Mouse (Mus musculus): ENCODE data around the gene Parg. TPM values are rescaled to one million over a fixed set of nuclear protein-coding genes. Genes with fewer than 3 reads are reported as not detected.
A peak's percentile ranks its signal among the peaks of the same experiment; 100 is the strongest.

Gene Parg
- polyA plus RNA-seq, 1 experiment, result 10.5 TPM

DNA sequence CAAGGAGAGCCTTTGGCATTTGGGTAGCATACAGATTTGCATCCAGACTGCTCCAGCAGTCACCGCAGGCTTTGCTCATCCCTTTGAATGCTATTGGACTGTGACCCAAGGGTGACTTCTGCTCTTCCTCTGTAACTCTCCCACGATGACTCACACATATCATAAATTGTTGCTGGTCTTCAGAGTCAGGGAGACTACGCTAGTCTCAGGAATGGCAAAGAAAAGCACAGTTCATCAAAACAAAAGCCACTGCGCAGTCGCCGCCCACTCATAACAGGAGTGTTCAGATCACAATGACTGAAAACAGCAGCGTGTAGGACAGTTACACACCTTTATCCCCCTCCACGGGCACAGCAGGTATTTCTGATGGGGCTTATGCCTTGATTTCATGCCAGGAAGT lies 103.2 kb downstream of the Parg start:
- Histone ChIP-seq H3K27me3 (ENCODE audit: control insufficient read depth, insufficient read depth, insufficient read length) (no peaks in the 10 kb centered on the region), H3K36me3 (ENCODE audit: control insufficient read depth, insufficient read depth) (no peaks in the 10 kb centered on the region), H3K79me2 (ENCODE audit: control insufficient read depth, insufficient read depth) (no peaks in the 10 kb centered on the region), H3ac (ENCODE audit: control insufficient read depth, insufficient read length) (no peak overlapping the region), H3K4me3 (no peak overlapping the region), H3K4me2 (ENCODE audit: low read depth) (peak overlapping the region; percentile 55)
- TF ChIP-seq SRF (IDR thresholded peaks at IDR 0.05; ENCODE audit: control insufficient read depth, insufficient read length, low read depth) (no peak), MAX (IDR thresholded peaks at IDR 0.05; ENCODE audit: low read depth) (no peak), REST (IDR thresholded peaks at IDR 0.05; ENCODE audit: insufficient read depth, insufficient read length) (no peak), TCF12 (IDR thresholded peaks at IDR 0.05; ENCODE audit: insufficient read depth, poor library complexity, severe bottlenecking) (no peak), MYOG (IDR thresholded peaks at IDR 0.05; ENCODE audit: control insufficient read depth in 1 of 3, insufficient read depth in 1 of 3, insufficient read length in 2 of 3, low read depth in 2 of 3) (no peak), CEBPB (IDR thresholded peaks at IDR 0.05; ENCODE audit: insufficient read depth, poor library complexity, severe bottlenecking) (no peak), POLR2AphosphoS2 (IDR thresholded peaks at IDR 0.05; ENCODE audit: insufficient read length, low read depth) (no peak), MYOD1 (IDR thresholded peaks at IDR 0.05; ENCODE audit: control insufficient read depth in 1 of 3, insufficient read length in 2 of 3, low read depth in 2 of 3) (no peak), POLR2A (IDR thresholded peaks at IDR 0.05; ENCODE audit: insufficient read length, low read depth) (no peak), E2F4 (IDR thresholded peaks at IDR 0.05; ENCODE audit: insufficient read depth) (no peak), TCF3 (IDR thresholded peaks at IDR 0.05; ENCODE audit: insufficient read length, low read depth) (no peak), USF1 (IDR thresholded peaks at IDR 0.05; ENCODE audit: low read depth) (no peak)

DNA sequence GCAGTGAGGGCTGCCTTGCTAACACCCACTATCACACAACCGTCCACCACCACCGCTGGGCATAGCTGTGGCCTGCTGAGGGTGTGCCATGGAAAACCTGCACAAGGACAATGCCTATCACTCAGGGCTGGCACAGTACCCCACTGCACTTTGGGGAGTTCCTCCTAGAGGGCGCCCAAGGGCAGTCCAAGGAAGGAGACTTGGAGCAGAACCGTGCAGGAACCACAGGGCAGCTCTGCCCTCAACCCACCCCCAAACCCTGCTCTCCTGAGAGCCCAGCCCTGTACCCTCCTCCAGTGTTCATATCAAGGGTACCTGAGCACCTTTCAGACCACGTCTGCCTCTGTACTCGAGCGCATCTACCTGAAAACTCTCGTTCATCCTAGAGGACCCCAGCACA lies 108.1 kb downstream of the Parg start:
- no peaks in the 10 kb centered on the region for H3K79me2 ChIP-seq (ENCODE audit: control insufficient read depth, insufficient read depth)
- H3K27me3 ChIP-seq (ENCODE audit: control insufficient read depth, insufficient read depth, insufficient read length), result no peaks in the 10 kb centered on the region
- no peak overlapping the region for H3K4me2 ChIP-seq (ENCODE audit: low read depth)
- no peak overlapping the region for H3K4me3 ChIP-seq
- H3K36me3 ChIP-seq (ENCODE audit: control insufficient read depth, insufficient read depth), result no peaks in the 10 kb centered on the region
- H3ac ChIP-seq (ENCODE audit: control insufficient read depth, insufficient read length), result no peak overlapping the region
- no peak for TF ChIP-seq MYOD1 (IDR thresholded peaks at IDR 0.05; ENCODE audit: control insufficient read depth in 1 of 3, insufficient read length in 2 of 3, low read depth in 2 of 3)
- no peak for TF ChIP-seq TCF3 (IDR thresholded peaks at IDR 0.05; ENCODE audit: insufficient read length, low read depth)
- no peak for TF ChIP-seq USF1 (IDR thresholded peaks at IDR 0.05; ENCODE audit: low read depth)
- no peak for TF ChIP-seq MAX (IDR thresholded peaks at IDR 0.05; ENCODE audit: low read depth)
- no peak for TF ChIP-seq E2F4 (IDR thresholded peaks at IDR 0.05; ENCODE audit: insufficient read depth)
- no peak for TF ChIP-seq TCF12 (IDR thresholded peaks at IDR 0.05; ENCODE audit: insufficient read depth, poor library complexity, severe bottlenecking)
- no peak for TF ChIP-seq SRF (IDR thresholded peaks at IDR 0.05; ENCODE audit: control insufficient read depth, insufficient read length, low read depth)
- no peak for TF ChIP-seq POLR2AphosphoS2 (IDR thresholded peaks at IDR 0.05; ENCODE audit: insufficient read length, low read depth)
- TF ChIP-seq REST (IDR thresholded peaks at IDR 0.05; ENCODE audit: insufficient read depth, insufficient read length), result no peak
- TF ChIP-seq CEBPB (IDR thresholded peaks at IDR 0.05; ENCODE audit: insufficient read depth, poor library complexity, severe bottlenecking), result no peak
- TF ChIP-seq POLR2A (IDR thresholded peaks at IDR 0.05; ENCODE audit: insufficient read length, low read depth), result no peak
- TF ChIP-seq MYOG (IDR thresholded peaks at IDR 0.05; ENCODE audit: control insufficient read depth in 1 of 3, insufficient read depth in 1 of 3, insufficient read length in 2 of 3, low read depth in 2 of 3), result no peak

DNA sequence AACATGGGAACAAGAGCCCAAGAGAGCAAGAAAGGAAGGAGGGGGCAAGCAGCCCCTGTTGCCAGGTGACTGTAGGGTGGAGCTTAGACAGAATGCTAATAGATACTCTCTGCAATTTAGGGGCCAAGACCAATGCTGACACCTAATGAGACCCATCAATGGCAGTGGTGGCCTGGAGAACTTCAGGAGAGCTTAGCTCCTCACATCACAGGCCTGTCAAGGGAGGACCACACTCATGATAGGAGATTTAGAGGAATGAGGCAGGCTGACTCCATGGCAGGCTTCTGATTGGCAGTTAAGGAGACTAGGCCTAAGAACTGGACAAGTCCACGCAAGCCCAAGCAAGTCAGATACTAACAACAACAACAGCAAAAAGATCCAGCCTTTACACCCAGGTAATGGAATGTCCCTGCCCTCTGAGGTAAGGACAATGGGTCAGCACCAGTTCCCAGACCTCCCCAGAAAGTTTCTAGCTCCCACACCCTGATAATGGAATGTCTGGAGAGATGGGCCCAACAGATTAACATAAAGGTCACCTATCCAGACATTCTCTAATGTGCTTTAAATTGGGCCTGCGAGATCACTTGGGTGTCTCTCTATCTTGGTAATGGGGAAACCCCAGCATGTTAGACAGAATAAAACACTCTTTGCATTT lies 109.8 kb downstream of the Parg start:
- Histone ChIP-seq H3K79me2 (ENCODE audit: control insufficient read depth, insufficient read depth) (no peaks in the 10 kb centered on the region), H3K4me3 (no peak overlapping the region), H3K27me3 (ENCODE audit: control insufficient read depth, insufficient read depth, insufficient read length) (no peaks in the 10 kb centered on the region), H3K4me2 (ENCODE audit: low read depth) (no peak overlapping the region), H3ac (ENCODE audit: control insufficient read depth, insufficient read length) (no peak overlapping the region), H3K36me3 (ENCODE audit: control insufficient read depth, insufficient read depth) (no peaks in the 10 kb centered on the region)
- TF ChIP-seq SRF (IDR thresholded peaks at IDR 0.05; ENCODE audit: control insufficient read depth, insufficient read length, low read depth) (no peak), TCF3 (IDR thresholded peaks at IDR 0.05; ENCODE audit: insufficient read length, low read depth) (no peak), POLR2A (IDR thresholded peaks at IDR 0.05; ENCODE audit: insufficient read length, low read depth) (no peak), CEBPB (IDR thresholded peaks at IDR 0.05; ENCODE audit: insufficient read depth, poor library complexity, severe bottlenecking) (no peak), MYOD1 (IDR thresholded peaks at IDR 0.05; ENCODE audit: control insufficient read depth in 1 of 3, insufficient read length in 2 of 3, low read depth in 2 of 3) (no peak), E2F4 (IDR thresholded peaks at IDR 0.05; ENCODE audit: insufficient read depth) (no peak), USF1 (IDR thresholded peaks at IDR 0.05; ENCODE audit: low read depth) (no peak), MAX (IDR thresholded peaks at IDR 0.05; ENCODE audit: low read depth) (no peak), TCF12 (IDR thresholded peaks at IDR 0.05; ENCODE audit: insufficient read depth, poor library complexity, severe bottlenecking) (no peak), REST (IDR thresholded peaks at IDR 0.05; ENCODE audit: insufficient read depth, insufficient read length) (no peak), MYOG (IDR thresholded peaks at IDR 0.05; ENCODE audit: control insufficient read depth in 1 of 3, insufficient read depth in 1 of 3, insufficient read length in 2 of 3, low read depth in 2 of 3) (no peak), POLR2AphosphoS2 (IDR thresholded peaks at IDR 0.05; ENCODE audit: insufficient read length, low read depth) (no peak)

DNA sequence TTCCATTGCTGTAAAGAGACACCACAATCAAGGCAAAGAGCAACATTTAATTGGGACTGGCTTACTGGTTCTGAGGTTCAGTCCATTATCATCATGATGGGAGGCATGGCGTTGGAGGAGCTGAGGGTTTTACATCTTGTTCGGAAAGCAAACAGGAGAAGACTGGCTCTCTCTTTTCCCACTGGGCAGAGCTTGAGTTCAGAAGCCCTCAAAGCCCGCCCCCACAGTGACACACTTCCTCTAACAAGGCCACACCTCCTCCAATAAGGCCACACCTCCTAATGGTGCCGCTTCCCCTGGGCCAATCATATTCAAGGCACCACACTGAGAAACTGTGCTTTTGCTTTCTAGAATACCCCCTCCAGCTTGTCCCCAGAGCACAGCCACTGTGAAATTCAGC lies 116.1 kb downstream of the Parg start:
- no peak overlapping the region for H3K4me3 ChIP-seq
- H3ac ChIP-seq (ENCODE audit: control insufficient read depth, insufficient read length), result no peak overlapping the region
- no peaks in the 10 kb centered on the region for H3K79me2 ChIP-seq (ENCODE audit: control insufficient read depth, insufficient read depth)
- H3K36me3 ChIP-seq (ENCODE audit: control insufficient read depth, insufficient read depth), result no peaks in the 10 kb centered on the region
- no peak overlapping the region for H3K4me2 ChIP-seq (ENCODE audit: low read depth)
- H3K27me3 ChIP-seq (ENCODE audit: control insufficient read depth, insufficient read depth, insufficient read length), result peaks cover 5% of the 10 kb centered on the region
- TF ChIP-seq MAX (IDR thresholded peaks at IDR 0.05; ENCODE audit: low read depth), result no peak
- no peak for TF ChIP-seq E2F4 (IDR thresholded peaks at IDR 0.05; ENCODE audit: insufficient read depth)
- TF ChIP-seq CEBPB (IDR thresholded peaks at IDR 0.05; ENCODE audit: insufficient read depth, poor library complexity, severe bottlenecking), result no peak

Measured in myocyte (in vitro differentiated cells).